Mouse (Mus musculus) CH12.LX (cell line): ENCODE measurements at regions not wholly inside any gene's neighbourhood (a gene's known extent, or its start where the extent isn't known, plus 50 kb on each side); places are given as distances from the start of the nearest gene placed in this dataset.

Experiments used
- DNase-seq: peaks from one replicate; pipeline ENCODE4 v3.0.0-alpha.2; 2013; ENCODE audit errors: extremely low read depth
- H3K27ac ChIP-seq: 2 replicates; pipeline ENCODE4 v1.5.1; 2012; ENCODE audit warnings: low read depth, mild to moderate bottlenecking, control low read depth, moderate library complexity; ENCODE audit not compliant: insufficient read depth
- H3K27me3 ChIP-seq: replicated peaks from 2 replicates; pipeline ENCODE3; 2012; ENCODE audit warnings: inconsistent platforms
- H3K36me3 ChIP-seq, 2 experiments: replicated peaks in 1 of 2; 2 replicates each; pipeline versions ENCODE3 to v1.6.1; 2012; ENCODE audit warnings: inconsistent platforms in 1 of 2, low read length in 1 of 2, mild to moderate bottlenecking in 1 of 2, mixed read lengths in 1 of 2, moderate library complexity in 1 of 2; ENCODE audit not compliant: control insufficient read depth in 1 of 2, insufficient read depth in 1 of 2
- H3K4me1 ChIP-seq, 2 experiments: 2 replicates each; pipeline ENCODE4 v1.6.1; 2012; ENCODE audit warnings: inconsistent platforms in 1 of 2, moderate library complexity in 1 of 2; ENCODE audit not compliant: insufficient read depth in 2 of 2, control insufficient read depth in 1 of 2
- H3K4me2 ChIP-seq: 2 replicates; pipeline ENCODE4 v1.6.1; 2012; ENCODE audit warnings: low read depth, mild to moderate bottlenecking, control low read depth; ENCODE audit not compliant: poor library complexity, insufficient read depth, severe bottlenecking
- H3K4me3 ChIP-seq, 3 experiments: fragments of 150-350 bp in 1 of 3; sonication (generic) in 1 of 3; replicated peaks in 1 of 3; 2 replicates each; pipeline versions ENCODE3 to v1.5.1; 2011 to 2012; ENCODE audit warnings: low read depth in 2 of 3, low read length in 2 of 3, mild to moderate bottlenecking in 2 of 3, moderate library complexity in 2 of 3, control low read depth in 1 of 3, improper control_type of control experiment in 1 of 3, inconsistent platforms in 1 of 3, mixed read lengths in 1 of 3; ENCODE audit not compliant: poor library complexity in 1 of 3
- H3K79me2 ChIP-seq: replicated peaks from 2 replicates; pipeline ENCODE4 v1.6.1; 2012; ENCODE audit warnings: mild to moderate bottlenecking, moderate library complexity; ENCODE audit not compliant: control insufficient read depth, poor library complexity, insufficient read depth, severe bottlenecking; ENCODE audit errors: extremely low read depth
- H3K9ac ChIP-seq: 2 replicates; pipeline ENCODE4 v1.6.1; 2012; ENCODE audit warnings: low read depth, mild to moderate bottlenecking, control low read depth, moderate library complexity; ENCODE audit not compliant: insufficient read depth
- H3K9me3 ChIP-seq: replicated peaks from 2 replicates; pipeline ENCODE3; 2012; ENCODE audit warnings: low read length, inconsistent platforms, mixed read lengths
- BHLHE40 ChIP-seq: IDR thresholded peaks from 2 replicates; pipeline ENCODE4 v1.6.1; 2011; ENCODE audit warnings: mild to moderate bottlenecking, low read depth, low read length, improper control_type of control experiment
- CHD1 ChIP-seq: IDR thresholded peaks from 2 replicates; pipeline ENCODE4 v1.6.1; 2012; ENCODE audit warnings: low read depth, low read length, improper control_type of control experiment, inconsistent platforms
- CHD2 ChIP-seq: IDR thresholded peaks from 2 replicates; pipeline ENCODE4 v1.6.1; 2011; ENCODE audit warnings: low read length, improper control_type of control experiment
- EP300 ChIP-seq: IDR thresholded peaks from 2 replicates; pipeline ENCODE4 v1.6.1; 2011; ENCODE audit warnings: low read length, improper control_type of control experiment
- ETS1 ChIP-seq: conservative IDR thresholded peaks from 2 replicates; pipeline ENCODE4 v1.6.1; 2012; ENCODE audit warnings: low read depth, mild to moderate bottlenecking, inconsistent platforms, low read length, improper control_type of control experiment, moderate library complexity
- IRF4 ChIP-seq: IDR thresholded peaks from 2 replicates; pipeline ENCODE4 v1.6.1; 2014; ENCODE audit warnings: low read depth, mild to moderate bottlenecking, inconsistent platforms, low read length, improper control_type of control experiment
- JUN ChIP-seq: IDR thresholded peaks from 2 replicates; pipeline ENCODE4 v1.6.1; 2011; ENCODE audit warnings: low read depth, mild to moderate bottlenecking, low read length, improper control_type of control experiment, moderate library complexity; ENCODE audit not compliant: insufficient read depth
- MAX ChIP-seq: IDR thresholded peaks from 2 replicates; pipeline ENCODE4 v1.6.1; 2011; ENCODE audit warnings: low read length, improper control_type of control experiment
- MEF2A ChIP-seq: IDR thresholded peaks from 2 replicates; pipeline ENCODE4 v1.6.1; 2014; ENCODE audit warnings: low read depth, mild to moderate bottlenecking, inconsistent platforms, low read length, improper control_type of control experiment, borderline replicate concordance
- MXI1 ChIP-seq: IDR thresholded peaks from 2 replicates; pipeline ENCODE4 v1.6.1; 2011; ENCODE audit warnings: mild to moderate bottlenecking, low read depth, low read length, improper control_type of control experiment
- MYC ChIP-seq: IDR thresholded peaks from 2 replicates; pipeline ENCODE4 v1.6.1; 2011; ENCODE audit warnings: low read depth, mild to moderate bottlenecking, improper control_type of control experiment, low read length
- PAX5 ChIP-seq: IDR thresholded peaks from 2 replicates; pipeline ENCODE4 v1.6.1; 2012; ENCODE audit warnings: low read length, inconsistent platforms, mixed read lengths
- POLR2A ChIP-seq: IDR thresholded peaks from 2 replicates; pipeline ENCODE4 v1.6.1; 2011; ENCODE audit warnings: low read depth, mild to moderate bottlenecking, improper control_type of control experiment, low read length
- RAD21 ChIP-seq: IDR thresholded peaks from 2 replicates; pipeline ENCODE4 v1.6.1; 2011; ENCODE audit warnings: low read depth, mild to moderate bottlenecking, low read length, improper control_type of control experiment, moderate library complexity
- SIN3A ChIP-seq: IDR thresholded peaks from 2 replicates; pipeline ENCODE4 v1.6.1; 2012; ENCODE audit warnings: low read length, improper control_type of control experiment, inconsistent platforms
- TBP ChIP-seq: conservative IDR thresholded peaks from 2 replicates; pipeline ENCODE4 v1.6.1; 2011; ENCODE audit warnings: low read depth, low read length, improper control_type of control experiment
- TCF12 ChIP-seq: IDR thresholded peaks from 2 replicates; pipeline ENCODE4 v1.6.1; 2014; ENCODE audit warnings: low read depth, mild to moderate bottlenecking, inconsistent platforms, low read length, improper control_type of control experiment
- ZMIZ1 ChIP-seq: IDR thresholded peaks from 2 replicates; pipeline ENCODE4 v1.6.1; 2012; ENCODE audit warnings: low read depth, mild to moderate bottlenecking, inconsistent platforms, low read length, improper control_type of control experiment
- ZNF384 ChIP-seq: IDR thresholded peaks from 2 replicates; pipeline ENCODE4 v1.6.1; 2012; ENCODE audit warnings: low read depth, low read length, improper control_type of control experiment, inconsistent platforms
- dilution Hi-C: fragments of 300-500 bp; cut with MboI; formaldehyde crosslinking; loops from 2 replicates; pipeline ENCODE4 v1.14.3; 2020; ENCODE audit warnings: low sequenced_read_pairs; ENCODE audit not compliant: extremely low pct_unique_long_range_greater_than_20kb, extremely low pct_ligation_motif_present
- in situ Hi-C: fragments of 300-500 bp; cut with MboI; formaldehyde crosslinking; loops from 3 replicates; pipeline ENCODE4 v1.14.3; 2019; ENCODE audit warnings: low sequenced_read_pairs, low pct_ligation_motif_present, low pct_unique_long_range_greater_than_20kb, mixed read lengths

GRCm38 (mm10) chr17:13542856-13543255 is 188.5 kb downstream of the Tcp10c start:
- peaks cover 4 to 29% of the 10 kb centered on the region in 2 experiments; a peak in 3 of 4 replicates for H3K4me1 ChIP-seq
- peak overlapping the region; percentile 52 for H3K4me2 ChIP-seq
- DNase-seq, result peak; percentile 61
- H3K4me3 ChIP-seq, result no peak overlapping the region
- peaks cover 35% of the 10 kb centered on the region for H3K9me3 ChIP-seq
- no peaks in the 10 kb centered on the region for H3K79me2 ChIP-seq
- no peak overlapping the region for H3K9ac ChIP-seq
- TF ChIP-seq TCF12, result peak; percentile 86; the same call in 1 of the 2 replicates
- peak; percentile 74 for TF ChIP-seq ETS1
- 0 out of 2 replicates have a peak, but pooled peaks have one; percentile 1 for TF ChIP-seq CHD2
- peak; percentile 80 for TF ChIP-seq MAX
- TF ChIP-seq MXI1, result 0 out of 2 replicates have a peak, but pooled peaks have one; percentile 20
- no peak for TF ChIP-seq PAX5
- peak; percentile 74; the same call in 1 of the 2 replicates for TF ChIP-seq CHD1
- TF ChIP-seq EP300, result peak; percentile 55; the same call in 1 of the 2 replicates
- TF ChIP-seq IRF4, result peak; percentile 22; the same call in 1 of the 2 replicates
- peak; percentile 63; the same call in 1 of the 2 replicates for TF ChIP-seq MEF2A
- TF ChIP-seq RAD21, result no peak
- TF ChIP-seq ZMIZ1, result no peak
- TF ChIP-seq BHLHE40, result peak; percentile 46
- peak; percentile 81 for TF ChIP-seq MYC
- TF ChIP-seq, all 38 proteins: peak for 11
- H3K36me3 ChIP-seq, result no peaks in the 10 kb centered on the region
- dilution Hi-C loops, result no loop called here
- no peaks in the 10 kb centered on the region for H3K27me3 ChIP-seq
- in situ Hi-C loops, result no loop called here
- no peak overlapping the region for H3K27ac ChIP-seq

GRCm38 (mm10) chr17:13544036-13544795 is 189.8 kb downstream of the Tcp10c start:
- peak; percentile 27 for DNase-seq
- TF ChIP-seq TBP (no peak), TCF12 (0 out of 2 replicates have a peak, but pooled peaks have one; percentile 5), ZNF384 (no peak), SIN3A (no peak), MYC (peak; percentile 91), MAX (peak; percentile 87), JUN (no peak), RAD21 (no peak; the same call in 1 of the 2 replicates), POLR2A (no peak), EP300 (peak; percentile 13; the same call in 1 of the 2 replicates)

More at GRCm38 (mm10) chr17:13544036-13544795, 189.8 kb downstream of the Tcp10c start:
- no peak overlapping the region for H3K9ac ChIP-seq
- in situ Hi-C loops, result no loop called here
- no peak overlapping the region for H3K4me3 ChIP-seq
- H3K4me1 ChIP-seq, result peaks cover 4 to 29% of the 10 kb centered on the region in 2 experiments; a peak in 3 of 4 replicates
- no peak overlapping the region for H3K27ac ChIP-seq
- H3K27me3 ChIP-seq, result no peaks in the 10 kb centered on the region
- dilution Hi-C loops, result no loop called here
- peaks cover 48% of the 10 kb centered on the region for H3K9me3 ChIP-seq
- no peaks in the 10 kb centered on the region for H3K79me2 ChIP-seq
- H3K4me2 ChIP-seq, result no peak overlapping the region
- H3K36me3 ChIP-seq, result no peaks in the 10 kb centered on the region
